Mouse (Mus musculus) limb, embryonic 12.5 days (tissue): Measurements from ENCODE around the gene Cyld. TPM values are rescaled to one million over a fixed set of nuclear protein-coding genes. Genes with fewer than 3 reads are reported as not detected.
"Not testable (repeated sequence)": the region's sequence is repeated elsewhere in the genome, so short reads cannot be mapped to it uniquely, and the experiment has no call there.

Source experiments
- ATAC-seq: fragments of 200-750 bp; cut with Nextera tagmentation; 2 replicates; pipeline ENCODE4 v1.8.0; 2017; ENCODE audit warnings: low read depth, moderate TSS enrichment; ENCODE audit not compliant: insufficient number of reproducible peaks, insufficient read depth, low FRiP score, low TSS enrichment
- H3K27ac ChIP-seq: fragments of 300-500 bp; sonication (generic); 2 replicates; pipeline ENCODE4 v1.5.1; 2016; ENCODE audit warnings: mild to moderate bottlenecking, moderate library complexity
- H3K27me3 ChIP-seq: fragments of 300-500 bp; sonication (generic); 2 replicates; pipeline ENCODE4 v1.6.1; 2016; ENCODE audit warnings: mild to moderate bottlenecking, moderate library complexity
- H3K36me3 ChIP-seq: fragments of 300-500 bp; sonication (generic); 2 replicates; pipeline ENCODE4 v1.6.1; 2016; ENCODE audit warnings: mild to moderate bottlenecking, moderate library complexity
- H3K4me1 ChIP-seq: fragments of 300-500 bp; sonication (generic); replicated peaks from 2 replicates; pipeline ENCODE4 v1.6.1; 2016
- H3K4me2 ChIP-seq: fragments of 300-500 bp; sonication (generic); 2 replicates; pipeline ENCODE4 v1.6.1; 2016; ENCODE audit warnings: mild to moderate bottlenecking, moderate library complexity
- H3K4me3 ChIP-seq: fragments of 300-500 bp; sonication (generic); replicated peaks from 2 replicates; pipeline ENCODE4 v1.5.1; 2016; ENCODE audit warnings: mild to moderate bottlenecking
- H3K9ac ChIP-seq: fragments of 300-500 bp; sonication (generic); replicated peaks from 2 replicates; pipeline ENCODE4 v1.6.1; 2016; ENCODE audit warnings: mild to moderate bottlenecking, moderate library complexity
- H3K9me3 ChIP-seq: fragments of 300-500 bp; sonication (generic); 2 replicates; pipeline ENCODE4 v1.6.1; 2016; ENCODE audit warnings: mild to moderate bottlenecking, moderate library complexity
- WGBS: fragments of 180-500 bp; shearing (Covaris S2); methylation state at CpG from one replicate; pipeline ENCODE4 v1.1.7; 2016; 5-methylcytosine and 5-hydroxymethylcytosine counted together
- polyA plus RNA-seq: library from polyadenylated mRNA; unstranded; fragments of >200 nt; fragmentation: Nextera tagmentation; extraction: Ambion mirVana; gene quantifications from 2 replicates; pipeline ENCODE4 v1.2.1, GENCODE M21; 2016

The Cyld gene
- polyA plus RNA-seq, result 14.0 and 14.4 TPM in 2 replicates

DNA sequence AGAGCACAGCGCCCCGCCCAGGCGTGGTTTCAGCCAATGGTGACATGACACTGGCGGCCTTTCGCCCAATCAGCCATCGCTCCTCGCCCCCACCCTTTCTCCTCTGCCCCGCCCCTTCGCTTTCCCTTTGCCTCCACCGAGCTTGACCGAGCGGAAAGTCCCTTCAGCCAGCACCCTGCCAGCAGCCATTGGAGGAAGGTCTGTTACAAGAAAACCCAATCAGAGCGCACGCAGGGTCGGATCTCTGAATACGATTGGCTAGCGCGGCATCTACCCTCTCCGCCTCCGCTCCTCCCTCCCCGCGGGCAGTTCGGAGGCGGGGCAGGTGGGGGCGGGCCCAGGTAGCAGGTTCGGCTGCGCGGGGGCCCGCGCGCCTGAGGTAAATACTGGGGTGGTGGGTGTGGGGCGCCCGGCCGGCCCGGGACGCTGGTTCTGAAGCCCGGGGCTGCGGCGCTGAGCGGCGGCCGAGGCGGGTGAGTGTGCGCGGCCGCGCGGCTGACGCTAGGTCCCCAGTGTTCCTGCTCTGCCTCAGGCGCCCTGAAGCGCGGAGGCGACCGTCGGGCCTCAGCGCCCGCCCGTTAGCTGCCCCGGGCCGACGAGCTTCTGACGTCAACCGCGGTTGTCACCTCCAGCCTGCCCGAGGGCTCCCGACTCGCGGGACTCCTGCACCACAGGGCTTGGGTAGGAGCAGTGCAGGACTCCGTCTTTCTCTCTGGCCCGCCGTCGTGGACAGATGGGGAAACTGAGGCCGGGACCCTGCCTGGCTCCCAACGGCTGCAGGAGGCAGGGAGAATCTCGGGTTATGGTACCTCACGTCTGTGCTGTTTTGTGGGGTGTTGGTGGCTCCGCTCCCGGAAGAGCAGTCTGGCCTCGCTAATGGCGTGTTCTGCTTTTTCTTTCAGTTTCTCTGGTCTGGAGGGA, at the start of gene Cyld:
TSS of gene Cyld (plus strand) at position 308 of the 921 bp plus-strand sequence.
- no peaks in the 10 kb centered on the region for H3K36me3 ChIP-seq
- no peaks in the 10 kb centered on the region; the same call in 1 of the 2 replicates for H3K27me3 ChIP-seq
- peak within 1 kb of the TSS; percentile 79 for H3K9ac ChIP-seq
- H3K4me3 ChIP-seq, result peak within 1 kb of the TSS; percentile 80
- peak within 1 kb of the TSS; percentile 80 for H3K4me2 ChIP-seq
- WGBS, result under 1% methylated on average over 75 of the region's 80 CpGs
- peak; percentile 100 for ATAC-seq
- peaks cover 17% of the 10 kb centered on the region for H3K4me1 ChIP-seq
- H3K27ac ChIP-seq, result peak within 1 kb of the TSS; percentile 62; the same call in 1 of the 2 replicates
- H3K9me3 ChIP-seq, result no peaks in the 10 kb centered on the region

DNA sequence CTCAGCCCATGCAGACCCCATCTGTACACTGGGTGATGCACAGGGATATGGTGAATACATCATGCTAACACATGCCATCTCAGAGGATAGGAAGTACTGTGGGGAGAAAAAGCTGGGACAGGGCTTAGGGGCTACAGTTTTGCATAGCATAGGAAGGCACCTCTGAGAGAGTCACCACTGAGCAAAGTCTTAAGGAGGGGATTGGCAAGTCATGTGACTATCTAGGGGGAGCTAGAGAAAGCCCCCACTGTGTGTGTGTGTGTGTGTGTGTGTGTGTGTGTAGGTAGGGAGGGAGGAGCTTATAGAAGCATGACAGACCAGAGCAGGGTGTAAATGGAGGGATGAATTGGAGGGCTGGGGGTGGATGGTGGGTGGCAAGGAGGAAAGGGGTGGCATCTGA, 48.5 kb upstream of the Cyld start:
- Histone ChIP-seq H3K27me3 (peaks cover 9% of the 10 kb centered on the region), H3K4me3 (no peak overlapping the region)
- ATAC-seq, result no peak

DNA sequence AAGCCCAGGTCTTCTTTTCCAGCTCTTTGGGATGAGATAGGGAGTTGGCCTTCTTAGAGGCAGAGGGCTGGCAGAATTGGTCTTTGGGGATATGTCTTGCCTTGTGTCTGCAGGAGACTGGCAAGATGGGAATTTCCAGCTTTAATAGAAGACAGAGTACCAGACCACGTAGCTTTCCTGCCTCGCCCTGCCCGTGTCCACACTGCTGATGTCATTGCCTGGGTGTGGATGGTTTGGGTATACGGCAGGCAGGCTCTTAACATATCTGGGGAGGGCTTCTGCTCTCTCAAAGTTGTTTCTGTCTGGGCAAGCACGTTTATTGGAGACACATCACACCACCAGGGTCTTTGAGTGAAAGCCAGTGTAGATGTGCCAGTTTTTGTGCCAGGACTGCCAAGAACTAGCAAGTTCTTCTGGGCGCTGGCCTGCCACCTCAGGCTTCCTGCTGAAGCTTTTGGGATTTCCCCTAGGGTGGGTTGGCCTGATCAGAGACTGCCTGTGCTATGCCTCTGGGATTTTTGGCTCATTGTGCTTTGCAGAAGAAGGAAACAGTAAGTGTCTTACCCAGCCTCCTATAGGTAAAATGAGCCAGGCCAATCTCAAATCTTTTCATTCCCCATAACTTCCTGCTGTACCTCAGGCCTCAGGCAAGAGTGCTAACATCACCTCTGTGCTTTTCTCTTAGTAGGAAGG, 46.7 kb upstream of the Cyld start:
- peaks cover 9% of the 10 kb centered on the region for H3K27me3 ChIP-seq
- no peak for ATAC-seq
- H3K27ac ChIP-seq, result no peak overlapping the region
- H3K36me3 ChIP-seq, result no peaks in the 10 kb centered on the region
- H3K9me3 ChIP-seq, result no peaks in the 10 kb centered on the region
- H3K9ac ChIP-seq, result no peak overlapping the region
- no peak overlapping the region for H3K4me3 ChIP-seq
- 81% methylated on average over 6 of the region's 6 CpGs for WGBS
- peaks cover 15% of the 10 kb centered on the region for H3K4me1 ChIP-seq
- H3K4me2 ChIP-seq, result no peak overlapping the region

More for the DNA sequence above, 48.5 kb upstream of the Cyld start:
- no peaks in the 10 kb centered on the region for H3K36me3 ChIP-seq
- H3K9ac ChIP-seq, result no peak overlapping the region
- H3K9me3 ChIP-seq, result no peaks in the 10 kb centered on the region
- H3K4me1 ChIP-seq, result peaks cover 15% of the 10 kb centered on the region
- no peak overlapping the region for H3K4me2 ChIP-seq
- H3K27ac ChIP-seq, result no peak overlapping the region

DNA sequence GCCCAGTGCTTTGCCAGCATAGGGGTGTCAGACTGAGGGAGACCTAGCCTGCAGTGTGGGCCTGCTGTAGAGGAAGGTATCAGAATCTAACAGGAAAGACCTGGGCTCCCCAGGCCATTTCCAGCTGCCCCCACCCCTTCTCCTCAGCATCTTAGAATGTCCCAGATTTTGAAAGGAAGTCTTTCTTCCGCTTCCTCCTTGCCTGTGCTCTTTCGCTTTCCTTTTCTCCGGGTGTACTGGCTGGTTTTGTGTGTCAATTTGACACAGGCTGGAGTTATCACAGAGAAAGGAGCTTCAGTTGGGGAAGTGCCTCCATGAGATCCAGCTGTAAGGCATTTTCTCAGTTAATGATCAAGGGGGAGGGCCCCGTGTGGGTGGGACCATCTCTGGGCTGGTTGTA, 45.7 kb upstream of the Cyld start:
- not testable (repeated sequence) for H3K4me2 ChIP-seq, H3K4me3 ChIP-seq, H3K36me3 ChIP-seq, H3K27me3 ChIP-seq, ATAC-seq, H3K27ac ChIP-seq, H3K9me3 ChIP-seq, H3K9ac ChIP-seq
- WGBS, result 63% methylated on average over 4 of the region's 4 CpGs
- peaks cover 15% of the 10 kb centered on the region for H3K4me1 ChIP-seq

DNA sequence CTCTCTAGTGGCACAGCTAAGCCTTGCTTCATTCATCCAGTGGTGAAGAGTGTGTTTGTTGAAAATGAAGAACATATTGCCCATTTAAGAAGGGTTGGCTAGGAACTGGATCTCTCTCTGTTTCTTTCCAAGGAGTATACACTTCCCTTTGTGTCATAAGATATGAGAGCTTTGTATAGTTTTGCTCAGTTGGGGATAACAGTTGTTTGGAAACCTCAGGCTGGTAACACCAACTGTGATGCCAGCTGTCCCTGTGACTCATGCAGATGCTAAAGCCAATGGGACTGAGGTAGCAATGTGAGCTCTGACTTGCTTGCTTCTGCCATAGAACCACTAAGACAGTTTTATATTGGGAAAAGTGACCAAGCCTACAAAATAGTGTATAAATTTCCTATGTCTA, 41.5 kb upstream of the Cyld start:
- Histone ChIP-seq H3K36me3 (no peaks in the 10 kb centered on the region), H3K27me3 (no peaks in the 10 kb centered on the region), H3K4me3 (no peak overlapping the region), H3K4me2 (no peak overlapping the region), H3K9ac (no peak overlapping the region), H3K9me3 (no peaks in the 10 kb centered on the region), H3K4me1 (no peaks in the 10 kb centered on the region; the same call in 1 of the 2 replicates), H3K27ac (no peak overlapping the region)
- ATAC-seq, result no peak

DNA sequence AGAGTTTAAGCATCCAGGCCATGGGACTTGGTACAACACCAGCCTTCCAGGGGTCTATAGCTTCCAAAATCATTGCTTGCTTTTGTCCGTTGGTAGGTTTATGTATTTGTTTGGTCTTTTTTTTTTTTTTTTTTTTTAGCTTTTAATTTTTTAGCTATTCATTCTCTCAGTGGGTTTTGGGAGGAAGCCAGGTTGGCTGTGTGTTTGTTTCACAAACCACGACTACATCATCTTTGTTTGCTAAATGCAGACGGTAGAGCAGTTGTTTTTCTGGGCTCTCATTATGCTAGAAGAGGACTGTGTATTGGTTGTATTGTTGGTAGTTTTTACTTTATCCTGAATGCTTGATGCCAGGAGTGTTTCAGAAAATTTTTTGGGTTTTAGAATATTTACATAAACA, 37.0 kb upstream of the Cyld start:
- no peak for ATAC-seq
- Histone ChIP-seq H3K4me2 (no peak overlapping the region), H3K27me3 (0 out of 2 replicates have a peak, but pooled peaks cover 3% of the 10 kb centered on the region), H3K9ac (no peak overlapping the region), H3K4me1 (no peaks in the 10 kb centered on the region), H3K9me3 (no peaks in the 10 kb centered on the region), H3K27ac (no peak overlapping the region), H3K36me3 (no peaks in the 10 kb centered on the region), H3K4me3 (no peak overlapping the region)
- 86% methylated on average over 3 of the region's 3 CpGs for WGBS

DNA sequence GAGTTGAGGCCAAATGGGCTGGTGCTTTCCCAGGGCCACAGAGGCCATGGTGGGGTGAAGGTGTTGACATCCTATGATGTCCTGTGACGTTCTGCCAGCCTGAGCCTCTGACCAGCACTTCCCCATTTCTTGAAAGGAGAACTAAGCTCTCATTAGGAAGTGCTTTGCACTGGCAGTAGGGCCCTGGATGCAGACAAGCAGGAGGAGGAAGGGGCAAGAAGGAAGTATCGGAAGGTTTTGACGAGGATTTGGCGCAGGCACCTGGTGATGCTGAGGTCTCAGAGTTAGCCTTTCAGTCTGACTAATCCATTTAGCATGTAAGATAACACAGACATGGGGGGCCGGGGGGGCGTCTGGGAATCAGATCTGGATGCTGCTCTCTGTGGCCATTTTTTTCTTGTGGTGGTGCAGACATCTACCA, 34.4 kb upstream of the Cyld start:
- H3K4me3 ChIP-seq, result no peak overlapping the region
- H3K9ac ChIP-seq, result no peak overlapping the region
- 0 out of 2 replicates have a peak, but pooled peaks cover 6% of the 10 kb centered on the region for H3K4me1 ChIP-seq
- WGBS, result 68% methylated on average over 6 of the region's 6 CpGs
- ATAC-seq, result no peak
- H3K36me3 ChIP-seq, result no peaks in the 10 kb centered on the region
- 0 out of 2 replicates have a peak, but pooled peaks cover 3% of the 10 kb centered on the region for H3K27me3 ChIP-seq
- no peak overlapping the region for H3K4me2 ChIP-seq
- H3K9me3 ChIP-seq, result no peaks in the 10 kb centered on the region
- no peak overlapping the region for H3K27ac ChIP-seq

DNA sequence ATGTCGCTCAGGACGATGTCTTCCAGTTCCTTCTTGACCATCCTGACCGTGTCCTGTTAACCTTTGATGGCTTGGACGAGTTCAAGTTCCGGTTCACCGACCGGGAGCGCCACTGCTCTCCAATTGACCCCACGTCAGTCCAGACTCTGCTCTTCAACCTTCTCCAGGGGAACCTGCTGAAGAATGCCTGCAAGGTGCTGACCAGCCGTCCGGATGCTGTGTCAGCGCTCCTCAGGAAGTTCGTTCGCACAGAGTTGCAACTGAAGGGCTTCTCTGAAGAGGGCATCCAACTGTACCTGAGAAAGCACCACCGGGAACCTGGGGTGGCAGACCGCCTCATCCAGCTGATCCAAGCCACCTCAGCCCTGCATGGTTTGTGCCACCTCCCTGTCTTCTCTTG, 32.7 kb upstream of the Cyld start:
- no peak overlapping the region for H3K4me2 ChIP-seq
- H3K27ac ChIP-seq, result no peak overlapping the region
- ATAC-seq, result no peak
- H3K36me3 ChIP-seq, result no peaks in the 10 kb centered on the region
- no peak overlapping the region for H3K9ac ChIP-seq
- H3K9me3 ChIP-seq, result no peaks in the 10 kb centered on the region
- 0 out of 2 replicates have a peak, but pooled peaks cover 3% of the 10 kb centered on the region for H3K27me3 ChIP-seq
- H3K4me1 ChIP-seq, result 0 out of 2 replicates have a peak, but pooled peaks cover 10% of the 10 kb centered on the region
- 90% methylated on average over 16 of the region's 16 CpGs for WGBS
- no peak overlapping the region for H3K4me3 ChIP-seq

DNA sequence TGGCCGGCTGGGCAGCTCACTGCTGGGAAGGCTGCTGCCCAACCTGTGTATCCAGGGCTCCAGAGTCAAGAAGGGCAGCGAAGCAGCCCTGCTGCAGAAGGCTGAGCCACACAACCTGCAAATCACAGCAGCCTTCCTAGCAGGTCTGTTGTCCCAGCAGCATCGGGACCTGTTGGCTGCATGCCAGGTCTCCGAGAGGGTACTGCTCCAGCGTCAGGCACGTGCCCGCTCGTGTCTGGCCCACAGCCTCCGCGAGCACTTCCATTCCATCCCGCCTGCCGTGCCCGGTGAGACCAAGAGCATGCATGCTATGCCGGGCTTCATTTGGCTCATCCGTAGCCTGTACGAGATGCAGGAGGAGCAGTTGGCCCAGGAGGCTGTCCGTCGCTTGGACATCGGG, 31.9 kb upstream of the Cyld start:
- Histone ChIP-seq H3K36me3 (no peaks in the 10 kb centered on the region), H3K4me1 (0 out of 2 replicates have a peak, but pooled peaks cover 10% of the 10 kb centered on the region), H3K4me2 (no peak overlapping the region), H3K27me3 (0 out of 2 replicates have a peak, but pooled peaks cover 3% of the 10 kb centered on the region), H3K9ac (no peak overlapping the region), H3K9me3 (no peaks in the 10 kb centered on the region), H3K27ac (no peak overlapping the region), H3K4me3 (no peak overlapping the region)
- ATAC-seq, result no peak
- 89% methylated on average over 19 of the region's 19 CpGs for WGBS

DNA sequence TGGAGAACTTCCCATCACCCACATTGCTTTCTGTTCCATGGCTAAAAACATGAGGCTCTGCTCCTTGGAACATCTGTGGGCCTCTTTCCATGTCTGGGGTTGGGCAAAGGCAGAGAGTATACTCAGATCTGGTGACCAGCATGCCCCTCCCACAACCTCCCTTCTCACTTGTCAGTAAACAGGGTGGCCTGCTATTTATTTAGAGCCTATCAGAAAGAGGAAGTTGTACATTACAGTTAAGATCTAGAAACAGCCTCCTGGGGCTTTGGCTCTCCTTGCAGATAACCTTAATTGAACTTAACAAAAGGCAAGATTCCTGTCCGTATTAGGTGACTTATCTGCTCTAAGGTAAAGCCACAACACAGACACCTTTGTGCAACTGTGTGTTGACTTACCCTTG, 30.4 kb upstream of the Cyld start:
- H3K27me3 ChIP-seq, result 0 out of 2 replicates have a peak, but pooled peaks cover 3% of the 10 kb centered on the region
- H3K4me3 ChIP-seq, result no peak overlapping the region
- no peak overlapping the region for H3K4me2 ChIP-seq
- 0 out of 2 replicates have a peak, but pooled peaks cover 10% of the 10 kb centered on the region for H3K4me1 ChIP-seq
- no peak overlapping the region for H3K9ac ChIP-seq
- no peak overlapping the region for H3K27ac ChIP-seq
- H3K9me3 ChIP-seq, result no peaks in the 10 kb centered on the region
- WGBS, result 40% methylated on average over 1 of the region's 1 CpGs
- ATAC-seq, result no peak
- no peaks in the 10 kb centered on the region for H3K36me3 ChIP-seq

DNA sequence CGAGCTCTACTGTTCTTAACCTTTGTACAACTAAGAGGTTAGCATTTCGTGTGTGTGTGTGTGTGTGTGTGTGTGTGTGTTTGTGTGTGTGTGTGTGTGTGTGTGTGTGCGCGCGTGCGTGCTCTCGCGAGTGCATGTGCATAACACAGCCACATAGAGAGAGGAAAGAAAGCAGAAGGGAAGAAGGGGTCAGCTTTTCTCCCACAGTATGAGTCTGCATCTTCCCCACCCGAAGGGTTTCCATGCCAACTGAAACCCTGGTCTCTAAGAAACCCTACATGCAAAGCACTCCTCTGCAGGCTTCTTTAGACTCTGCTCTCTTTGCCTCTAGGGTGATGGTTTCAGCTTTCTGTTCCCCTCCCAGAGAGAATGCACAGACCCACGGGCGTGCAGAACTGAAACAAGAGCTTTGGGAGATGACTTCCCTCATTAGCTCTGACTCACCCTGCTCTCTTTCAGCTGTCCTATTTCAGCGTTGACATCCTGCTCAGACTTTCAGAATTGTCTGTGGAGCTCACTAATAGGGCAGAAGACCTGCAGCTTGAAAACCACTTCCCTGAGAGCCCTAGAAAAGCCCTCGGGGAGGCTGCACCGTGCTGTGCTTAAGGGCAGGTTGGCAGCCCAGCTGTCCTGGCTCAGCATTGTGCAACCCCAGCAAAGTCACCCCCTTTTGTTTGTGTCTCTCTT, 28.3 kb upstream of the Cyld start:
- H3K4me1 ChIP-seq, result 0 out of 2 replicates have a peak, but pooled peaks cover 10% of the 10 kb centered on the region
- ATAC-seq, result no peak
- no peak overlapping the region for H3K4me2 ChIP-seq
- H3K4me3 ChIP-seq, result no peak overlapping the region
- no peak overlapping the region for H3K9ac ChIP-seq
- H3K27ac ChIP-seq, result no peak overlapping the region
- WGBS, result 72% methylated on average over 14 of the region's 14 CpGs
- H3K27me3 ChIP-seq, result 0 out of 2 replicates have a peak, but pooled peaks cover 3% of the 10 kb centered on the region
- no peaks in the 10 kb centered on the region for H3K9me3 ChIP-seq
- no peaks in the 10 kb centered on the region for H3K36me3 ChIP-seq
